Mouse (Mus musculus) CD4-positive, CD25-positive, alpha-beta regulatory T cell, adult 4 months (primary cell): ENCODE results near the gene Ppp1r35. TPM values are rescaled to one million over a fixed set of nuclear protein-coding genes. Genes with fewer than 3 reads are reported as not detected.

Experiments used
- ATAC-seq: one replicate; pipeline ENCODE4 v1.8.0; 2017
- polyA plus RNA-seq, 2 experiments: library from polyadenylated mRNA; unstranded; fragments of 100-300 nt; shearing (Covaris generic); gene quantifications; one replicate each; pipeline ENCODE4 v1.2.1; 2017

Gene Ppp1r35
- polyA plus RNA-seq, 2 experiments from 2014 or later, result 6.9 to 7.0 TPM

DNA sequence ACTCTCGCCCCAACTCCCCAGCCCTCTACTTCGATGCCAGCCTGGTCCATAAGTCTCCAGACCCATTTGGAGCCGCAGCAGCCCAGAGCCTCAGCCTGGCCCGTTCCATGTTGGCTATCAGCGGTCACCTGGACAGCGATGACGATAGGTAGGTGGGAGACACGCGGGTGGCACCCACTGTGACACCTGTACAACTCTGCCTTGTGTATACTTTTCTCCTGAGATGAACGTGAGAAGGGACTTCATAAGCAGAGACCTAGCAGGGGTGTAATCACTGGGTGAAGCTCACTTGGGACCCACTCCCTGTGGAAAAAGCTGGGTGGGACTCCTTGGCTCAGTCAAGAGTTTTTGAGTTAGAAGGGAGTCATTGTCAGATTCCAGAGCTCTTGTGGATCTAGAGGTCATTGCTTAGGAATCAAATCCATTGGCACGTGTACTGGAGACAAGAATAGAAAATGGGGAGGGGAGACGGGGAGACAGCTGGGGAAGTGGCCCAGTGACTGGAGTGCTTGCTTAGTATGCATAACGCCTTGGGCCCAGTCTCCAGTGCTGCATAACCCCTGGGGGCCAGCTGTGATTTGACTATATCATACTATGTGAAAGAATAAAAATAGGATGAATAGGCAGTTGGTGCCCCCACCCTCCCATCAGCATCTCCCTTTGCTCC, 27.3 kb upstream of the Ppp1r35 start:
- no peak for ATAC-seq

DNA sequence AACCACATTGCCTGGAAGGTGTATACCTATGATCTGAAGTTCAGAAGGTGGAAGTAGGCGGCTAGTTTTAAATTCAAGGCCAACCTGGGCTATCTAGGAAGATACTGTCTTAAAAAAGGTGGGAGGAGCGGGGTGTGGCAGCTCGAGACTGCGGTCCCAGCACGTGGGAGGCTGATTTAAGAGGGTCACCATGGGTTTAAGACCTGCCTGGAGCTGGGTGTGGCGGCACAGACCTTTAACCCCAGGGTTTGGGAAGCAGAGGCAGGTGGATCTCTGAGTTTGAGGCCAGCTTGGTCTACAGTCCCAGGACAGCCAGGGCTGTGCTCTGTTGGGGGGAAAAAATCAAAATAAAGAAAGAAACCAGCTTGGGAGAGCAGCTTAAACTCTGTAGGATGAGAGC, 26.7 kb upstream of the Ppp1r35 start:
- no peak for ATAC-seq

GRCm38 (mm10) chr5:137753111-137753832, 25.4 kb upstream of the Ppp1r35 start:
- ATAC-seq, result no peak

DNA sequence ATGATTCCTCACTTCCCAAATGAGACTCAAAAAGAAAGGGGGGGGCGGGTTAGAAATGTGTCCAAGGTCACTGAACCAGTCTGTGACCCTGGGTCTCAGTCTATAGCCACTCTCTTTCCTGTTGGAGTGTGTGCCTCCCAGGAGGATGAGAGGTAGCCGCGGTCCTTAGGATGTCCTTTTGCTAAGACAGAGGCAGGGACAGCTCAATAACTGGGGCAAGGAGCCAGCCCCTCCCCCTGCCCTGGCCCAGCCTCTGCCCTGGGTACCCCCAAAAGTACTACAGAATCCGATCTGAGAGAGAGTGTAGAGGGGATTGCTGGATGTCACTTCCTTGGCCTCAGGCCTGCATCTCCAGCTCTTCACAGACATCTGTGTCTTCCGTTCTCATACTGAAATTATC, 23.2 kb upstream of the Ppp1r35 start:
- ATAC-seq, result no peak

DNA sequence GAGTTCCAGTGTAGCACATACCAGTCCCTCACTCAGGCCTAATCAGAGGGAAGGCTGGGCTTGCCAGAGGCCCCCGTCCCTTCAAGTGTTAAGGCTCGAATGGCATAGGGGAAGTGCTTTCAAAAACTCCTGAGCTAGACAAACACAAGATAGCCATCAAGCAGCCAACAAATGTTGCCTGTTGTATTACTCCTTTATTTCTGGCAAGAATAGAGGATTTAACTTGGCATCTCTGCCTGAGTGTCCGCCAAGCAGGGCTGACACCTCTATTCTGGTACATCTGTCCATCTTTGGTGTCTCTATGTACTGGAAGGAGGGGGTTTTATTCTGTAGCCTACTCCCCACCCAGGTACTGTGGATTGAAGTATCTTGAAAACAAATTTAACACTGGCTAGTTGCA, 22.5 kb upstream of the Ppp1r35 start:
- no peak for ATAC-seq

- ATAC-seq, result peak; percentile 79
Observed at GRCm38 (mm10) chr5:137756882-137757661, 21.6 kb upstream of the Ppp1r35 start.

- no peak for ATAC-seq
Observed at GRCm38 (mm10) chr5:137757887-137758286, 20.8 kb upstream of the Ppp1r35 start.

- ATAC-seq, result no peak
Observed at GRCm38 (mm10) chr5:137758921-137759534, 19.6 kb upstream of the Ppp1r35 start.

GRCm38 (mm10) chr5:137759971-137760412, 18.7 kb upstream of the Ppp1r35 start:
- ATAC-seq, result peak; percentile 75

DNA sequence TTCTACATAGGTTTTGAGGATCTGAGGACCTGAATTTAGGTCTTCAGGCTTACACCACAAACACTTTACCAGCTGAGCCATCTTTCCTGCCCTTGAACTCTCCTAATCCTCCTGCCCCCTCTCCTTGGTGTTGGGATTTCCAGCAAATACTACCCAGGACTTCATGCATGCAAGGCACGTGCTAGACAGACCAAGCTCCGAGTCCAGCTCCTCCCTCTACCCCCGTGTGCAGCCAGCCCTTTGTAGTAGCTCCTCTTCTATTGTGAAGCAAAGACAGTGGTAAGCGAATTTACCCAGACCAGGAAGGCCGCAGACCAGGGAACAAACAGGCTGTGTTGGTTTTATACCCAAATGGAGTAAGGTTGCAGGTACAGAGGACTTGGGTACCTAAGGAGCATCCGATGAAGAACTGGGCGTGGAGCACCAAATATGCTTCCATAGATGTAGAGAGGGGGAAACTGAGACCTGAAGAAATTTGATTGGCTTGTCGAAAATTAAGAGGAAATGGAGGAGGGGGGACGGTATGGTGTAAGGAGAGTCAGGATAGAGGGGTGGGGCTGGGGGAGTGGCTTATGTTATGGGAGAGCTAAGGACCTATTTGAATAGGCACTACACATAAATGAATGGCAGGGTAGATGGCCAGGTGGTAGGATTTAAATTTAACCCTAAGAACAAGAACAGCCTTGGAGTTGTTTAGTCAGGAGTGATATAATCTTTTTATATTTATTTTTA, 13.9 kb upstream of the Ppp1r35 start:
- ATAC-seq, result no peak

GRCm38 (mm10) chr5:137766270-137766669, 12.4 kb upstream of the Ppp1r35 start:
- ATAC-seq, result no peak

GRCm38 (mm10) chr5:137768475-137768874, 10.2 kb upstream of the Ppp1r35 start:
- no peak for ATAC-seq

DNA sequence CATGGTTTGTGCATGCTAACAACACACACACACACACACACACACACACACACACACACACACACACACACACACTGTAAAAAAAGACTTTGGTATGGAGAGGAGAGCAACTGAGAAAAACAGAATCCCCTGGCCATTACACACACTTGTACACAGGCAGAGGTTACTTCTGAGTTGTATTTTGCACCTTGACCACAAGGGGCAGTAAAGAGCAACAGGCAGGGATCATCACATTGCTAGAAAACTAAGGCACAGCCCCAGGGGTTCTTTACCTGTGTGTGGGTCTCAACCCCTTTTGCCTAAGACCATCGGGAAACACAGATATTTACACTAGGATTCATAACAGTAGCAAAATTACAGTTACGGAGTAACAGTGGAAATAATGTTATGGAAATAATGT, 7.9 kb upstream of the Ppp1r35 start:
- ATAC-seq, result peak; percentile 85

DNA sequence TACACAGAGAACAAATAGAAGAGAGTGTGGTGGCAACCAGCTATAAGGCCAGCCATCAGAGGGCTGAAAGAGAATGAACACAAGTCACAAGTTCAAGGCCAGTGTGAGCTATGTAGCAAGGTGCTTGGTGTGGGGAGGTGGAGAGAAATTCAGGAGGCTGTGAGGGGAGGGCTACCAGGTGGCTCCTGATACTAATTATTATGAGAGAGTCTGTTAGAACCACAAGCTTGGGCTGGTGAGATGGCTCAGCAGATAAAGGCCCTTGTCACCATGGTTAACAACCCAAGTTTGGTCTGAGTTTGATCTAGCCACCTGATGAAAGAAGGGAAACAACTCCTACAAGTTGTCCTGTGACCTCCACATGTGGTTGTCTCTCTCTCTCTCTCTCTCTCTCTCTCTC, 5.9 kb upstream of the Ppp1r35 start:
- ATAC-seq, result no peak

GRCm38 (mm10) chr5:137775587-137776290, 2.9 kb upstream of the Ppp1r35 start:
- no peak for ATAC-seq

DNA sequence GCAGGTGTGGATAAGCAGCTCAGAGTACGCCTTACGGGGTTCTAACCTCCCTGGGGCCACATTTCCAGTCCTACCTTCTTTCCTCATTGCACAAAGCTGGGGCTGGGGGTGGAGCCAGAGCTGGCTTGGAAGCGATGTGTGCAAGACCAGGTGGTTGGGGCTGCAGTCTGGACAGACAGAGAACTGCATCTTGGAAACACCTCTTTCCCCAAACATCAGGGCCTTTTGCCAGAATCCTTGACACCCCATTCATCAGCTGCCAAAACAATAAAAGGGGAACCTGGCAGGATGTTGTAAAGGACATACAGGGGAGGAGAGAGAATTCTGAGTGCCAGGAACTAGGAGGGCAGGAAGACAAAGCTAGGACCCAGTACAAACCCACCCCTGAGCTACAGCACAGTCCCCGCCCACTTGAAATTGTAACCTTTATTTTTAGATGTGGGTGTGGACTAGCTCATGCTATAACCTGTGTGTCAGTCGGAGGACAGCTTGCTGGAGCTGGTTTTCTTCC, 2.2 kb upstream of the Ppp1r35 start:
- ATAC-seq, result peak; percentile 7

- no peak for ATAC-seq
Observed at GRCm38 (mm10) chr5:137777267-137777845, 1.3 kb upstream of the Ppp1r35 start.

DNA sequence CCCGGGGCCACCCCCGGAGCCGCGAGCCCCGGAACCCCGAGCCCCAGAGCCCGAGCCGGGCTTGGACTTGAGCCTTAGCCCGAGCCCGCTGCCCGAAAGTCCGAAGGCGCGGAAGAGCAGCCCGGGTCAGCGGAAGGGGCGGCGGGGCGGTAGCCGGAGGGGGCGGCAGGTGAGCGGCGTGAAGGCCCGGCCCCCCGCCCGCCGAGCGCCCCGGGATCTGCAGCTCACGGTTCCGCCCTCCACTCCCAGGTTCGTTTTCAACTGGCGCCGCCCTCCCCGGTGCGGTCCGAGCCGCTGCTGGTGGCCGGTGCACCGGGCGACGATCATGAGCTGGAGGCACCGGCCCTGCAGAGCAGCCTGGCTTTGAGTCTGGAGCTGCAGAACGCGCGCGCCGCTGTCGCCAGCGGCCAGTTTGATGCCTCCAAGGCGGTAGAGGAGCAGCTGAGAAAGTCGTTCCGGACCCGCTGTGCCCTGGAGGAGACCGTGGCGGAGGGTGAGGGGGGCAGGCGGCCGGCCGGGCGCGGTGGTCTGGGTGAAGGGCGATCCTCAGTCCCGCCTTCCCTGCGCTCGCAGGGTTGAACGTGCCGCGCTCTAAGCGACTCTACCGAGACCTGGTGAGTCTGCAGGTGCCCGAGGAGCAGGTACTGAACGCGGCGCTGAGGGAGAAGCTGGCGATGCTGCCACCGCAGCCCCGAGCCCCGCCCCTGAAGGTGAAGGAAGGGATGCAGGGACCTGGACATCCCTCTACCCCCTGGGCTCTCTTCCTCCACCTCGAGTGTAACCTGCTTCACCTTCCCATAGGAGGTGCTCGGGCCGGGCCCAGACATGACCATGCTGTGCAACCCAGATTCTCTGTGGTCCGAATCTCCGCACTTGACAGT, 644 bp downstream of the Ppp1r35 start:
- ATAC-seq, result peak; percentile 21

DNA sequence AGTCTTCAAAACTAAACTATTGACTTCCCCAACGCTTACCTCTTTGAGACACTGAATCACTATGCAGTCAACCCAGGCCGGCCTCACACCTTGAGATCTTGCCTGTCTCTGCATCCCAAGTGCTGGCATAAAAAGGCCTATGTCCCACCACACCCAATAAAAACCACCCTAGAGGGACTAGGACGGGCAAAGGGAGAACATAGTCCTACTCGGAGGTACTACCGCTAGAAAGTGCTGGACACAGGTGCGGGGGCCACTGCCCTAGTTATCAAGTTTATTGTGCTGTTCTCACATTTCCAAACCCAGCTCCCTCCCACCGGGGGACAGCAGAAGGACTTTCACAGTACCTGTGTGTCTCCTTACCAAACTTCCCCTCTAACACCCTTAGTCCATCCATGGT, 3.0 kb downstream of the Ppp1r35 start:
- ATAC-seq, result no peak
